Mouse (Mus musculus): Measurements from ENCODE around the gene Ptprk. TPM values are rescaled to one million over a fixed set of nuclear protein-coding genes. Genes with fewer than 3 reads are reported as not detected.

Gene Ptprk
- total and polyA plus RNA-seq, 3 experiments: 8.6 to 21.0 (median 20.0) TPM

- H3K9ac ChIP-seq (ENCODE audit: low read depth, low read length): no peak overlapping the region
- WGBS: 86% methylated on average over 6 of the region's 6 CpGs
- intact Hi-C loops (cut with DNase I): no loop called here
These were observed 290.7 kb downstream of the Ptprk start for GRCm38 (mm10) chr10:28365291-28365690.

GRCm38 (mm10) chr10:28366065-28366677 lies 291.6 kb downstream of the Ptprk start:
- H3K27me3 ChIP-seq (ENCODE audit: control insufficient read depth, insufficient read depth, low read length): no peaks in the 10 kb centered on the region
- H3K36me3 ChIP-seq (ENCODE audit: control insufficient read depth, insufficient read depth, low read length): no peaks in the 10 kb centered on the region
- intact Hi-C loops (cut with DNase I): no loop called here
- no peak for DNase-seq
- peaks cover 4% of the 10 kb centered on the region; the same call in 1 of the 2 replicates for H3K4me1 ChIP-seq (ENCODE audit: control insufficient read depth, insufficient read depth, low read length)
- 96% methylated on average over 5 of the region's 5 CpGs for WGBS
- no peak overlapping the region for H3K27ac ChIP-seq
- H3K79me2 ChIP-seq (replicated peaks; ENCODE audit: control insufficient read depth, insufficient read depth, low read length): no peaks in the 10 kb centered on the region; the same call in 1 of the 2 replicates
- no peak overlapping the region for H3K9ac ChIP-seq (ENCODE audit: low read depth, low read length)
- H3K4me3 ChIP-seq: no peak overlapping the region
- TF ChIP-seq CTCF (IDR thresholded peaks at IDR 0.05): no peak
- no peak for TF ChIP-seq EP300 (IDR thresholded peaks at IDR 0.05; ENCODE audit: insufficient read depth, low read depth, low read length)
- TF ChIP-seq POLR2A (IDR thresholded peaks at IDR 0.05; ENCODE audit: insufficient read depth, low read depth, low read length): no peak

More at GRCm38 (mm10) chr10:28365291-28365690, 290.7 kb downstream of the Ptprk start:
- TF ChIP-seq POLR2A (IDR thresholded peaks at IDR 0.05; ENCODE audit: insufficient read depth, low read depth, low read length) (no peak), CTCF (IDR thresholded peaks at IDR 0.05) (no peak), EP300 (IDR thresholded peaks at IDR 0.05; ENCODE audit: insufficient read depth, low read depth, low read length) (no peak)
- DNase-seq: no peak
- Histone ChIP-seq H3K27me3 (ENCODE audit: control insufficient read depth, insufficient read depth, low read length) (no peaks in the 10 kb centered on the region), H3K79me2 (replicated peaks; ENCODE audit: control insufficient read depth, insufficient read depth, low read length) (no peaks in the 10 kb centered on the region; the same call in 1 of the 2 replicates), H3K27ac (no peak overlapping the region), H3K4me1 (ENCODE audit: control insufficient read depth, insufficient read depth, low read length) (peaks cover 4% of the 10 kb centered on the region; the same call in 1 of the 2 replicates), H3K4me3 (no peak overlapping the region), H3K36me3 (ENCODE audit: control insufficient read depth, insufficient read depth, low read length) (no peaks in the 10 kb centered on the region)

GRCm38 (mm10) chr10:28369808-28370207 lies 295.2 kb downstream of the Ptprk start:
- DNase-seq: no peak
- no peak overlapping the region for H3K27ac ChIP-seq
- H3K79me2 ChIP-seq (replicated peaks; ENCODE audit: control insufficient read depth, insufficient read depth, low read length): no peaks in the 10 kb centered on the region; the same call in 1 of the 2 replicates
- no peak overlapping the region for H3K9ac ChIP-seq (ENCODE audit: low read depth, low read length)
- intact Hi-C loops (cut with DNase I): no loop called here
- H3K4me1 ChIP-seq (ENCODE audit: control insufficient read depth, insufficient read depth, low read length): no peaks in the 10 kb centered on the region
- no peaks in the 10 kb centered on the region for H3K27me3 ChIP-seq (ENCODE audit: control insufficient read depth, insufficient read depth, low read length)
- WGBS: 45% methylated on average over 2 of the region's 2 CpGs
- no peak overlapping the region for H3K4me3 ChIP-seq
- TF ChIP-seq CTCF (IDR thresholded peaks at IDR 0.05) (no peak), POLR2A (IDR thresholded peaks at IDR 0.05; ENCODE audit: insufficient read depth, low read depth, low read length) (no peak)
- H3K36me3 ChIP-seq (ENCODE audit: control insufficient read depth, insufficient read depth, low read length): no peaks in the 10 kb centered on the region

- Histone ChIP-seq H3K4me1 (ENCODE audit: control insufficient read depth, insufficient read depth, low read length) (no peaks in the 10 kb centered on the region), H3K4me3 (no peak overlapping the region), H3K27me3 (ENCODE audit: control insufficient read depth, insufficient read depth, low read length) (no peaks in the 10 kb centered on the region), H3K9ac (ENCODE audit: low read depth, low read length) (no peak overlapping the region), H3K79me2 (replicated peaks; ENCODE audit: control insufficient read depth, insufficient read depth, low read length) (no peaks in the 10 kb centered on the region), H3K27ac (no peak overlapping the region), H3K36me3 (ENCODE audit: control insufficient read depth, insufficient read depth, low read length) (no peaks in the 10 kb centered on the region)
- DNase-seq: no peak
- intact Hi-C loops (cut with DNase I): no loop called here
- WGBS: 91% methylated on average over 1 of the region's 1 CpGs
- TF ChIP-seq EP300 (IDR thresholded peaks at IDR 0.05; ENCODE audit: insufficient read depth, low read depth, low read length) (no peak), POLR2A (IDR thresholded peaks at IDR 0.05; ENCODE audit: insufficient read depth, low read depth, low read length) (no peak)
These were observed 300.3 kb downstream of the Ptprk start for GRCm38 (mm10) chr10:28374874-28375273.

GRCm38 (mm10) chr10:28379752-28380488 lies 305.3 kb downstream of the Ptprk start:
- no peak for DNase-seq
- 92% methylated on average over 7 of the region's 7 CpGs for WGBS
- no peaks in the 10 kb centered on the region for H3K4me1 ChIP-seq (ENCODE audit: control insufficient read depth, insufficient read depth, low read length)
- H3K27me3 ChIP-seq (ENCODE audit: control insufficient read depth, insufficient read depth, low read length): no peaks in the 10 kb centered on the region
- H3K79me2 ChIP-seq (replicated peaks; ENCODE audit: control insufficient read depth, insufficient read depth, low read length): no peaks in the 10 kb centered on the region
- no peaks in the 10 kb centered on the region for H3K36me3 ChIP-seq (ENCODE audit: control insufficient read depth, insufficient read depth, low read length)
- no peak for TF ChIP-seq CTCF (IDR thresholded peaks at IDR 0.05)
- TF ChIP-seq EP300 (IDR thresholded peaks at IDR 0.05; ENCODE audit: insufficient read depth, low read depth, low read length): no peak
- no peak for TF ChIP-seq POLR2A (IDR thresholded peaks at IDR 0.05; ENCODE audit: insufficient read depth, low read depth, low read length)
- H3K4me3 ChIP-seq: no peak overlapping the region
- no peak overlapping the region for H3K27ac ChIP-seq
- H3K9ac ChIP-seq (ENCODE audit: low read depth, low read length): no peak overlapping the region
- intact Hi-C loops (cut with DNase I): no loop called here
